Mouse (Mus musculus): ENCODE measurements at regions not wholly inside any gene's neighbourhood (a gene's known extent, or its start where the extent isn't known, plus 50 kb on each side); places are given as distances from the start of the nearest gene placed in this dataset.

DNA sequence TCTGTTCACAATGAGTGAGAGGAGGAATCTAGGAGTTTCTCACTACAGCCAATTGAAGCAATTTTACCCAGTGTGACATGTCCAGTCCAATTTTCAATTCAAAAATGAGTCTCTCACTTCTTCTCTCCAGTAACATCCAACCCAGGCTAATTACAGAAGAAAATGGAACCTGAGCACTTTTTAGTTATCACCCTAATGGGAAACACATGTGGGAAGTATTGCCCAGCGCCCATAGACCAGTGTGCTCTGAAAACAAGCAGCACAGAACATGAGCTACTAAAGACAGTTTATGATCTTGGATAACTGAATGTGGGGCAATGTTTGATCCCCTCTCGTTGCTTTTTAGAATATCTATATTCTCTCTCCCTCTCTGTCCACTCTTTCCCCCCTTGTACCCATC is 70.5 kb upstream of the Efemp1 start:
- Histone ChIP-seq H3K27ac (ENCODE audit: low read length) (no peak overlapping the region), H3K36me3 (ENCODE audit: insufficient read depth, low read length) (no peaks in the 10 kb centered on the region), H3K27me3 (ENCODE audit: insufficient read depth, low read length) (no peaks in the 10 kb centered on the region), H3K4me2 (replicated peaks; ENCODE audit: low read depth, low read length) (no peak overlapping the region), H3K4me1 (ENCODE audit: insufficient read depth, low read length) (no peaks in the 10 kb centered on the region), H3K4me3 (ENCODE audit: low read length) (no peak overlapping the region), H3K9me3 (ENCODE audit: low read length) (no peaks in the 10 kb centered on the region), H3K9ac (replicated peaks; ENCODE audit: low read length) (no peak overlapping the region)
- no peak for ATAC-seq (ENCODE audit: low FRiP score, low TSS enrichment)
- WGBS: 72% methylated on average over 2 of the region's 2 CpGs

DNA sequence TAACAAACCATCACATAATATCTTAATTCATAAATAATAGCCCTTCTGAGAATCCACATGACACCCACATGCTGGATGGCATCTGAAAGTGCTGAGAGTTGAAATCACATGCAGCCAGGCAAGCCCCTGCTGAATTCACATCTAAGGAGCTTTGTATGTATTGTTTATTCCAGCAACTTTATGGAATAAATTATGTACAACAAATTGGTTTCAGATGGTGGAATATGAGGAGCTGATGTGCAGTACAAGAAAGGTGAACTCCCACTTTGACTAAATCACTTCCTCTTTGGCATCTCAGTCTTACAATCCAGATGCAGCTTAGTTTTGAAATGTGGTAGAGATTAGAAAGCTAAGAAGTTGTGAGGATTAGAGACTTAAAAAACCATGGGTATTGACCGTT is 82.2 kb upstream of the Efemp1 start:
- H3K9me3 ChIP-seq (ENCODE audit: low read length): no peaks in the 10 kb centered on the region
- no peak for ATAC-seq (ENCODE audit: low FRiP score, low TSS enrichment)
- H3K36me3 ChIP-seq (ENCODE audit: insufficient read depth, low read length): no peaks in the 10 kb centered on the region
- H3K4me3 ChIP-seq (ENCODE audit: low read length): no peak overlapping the region
- H3K4me2 ChIP-seq (replicated peaks; ENCODE audit: low read depth, low read length): no peak overlapping the region
- 90% methylated on average over 1 of the region's 1 CpGs for WGBS
- no peaks in the 10 kb centered on the region for H3K4me1 ChIP-seq (ENCODE audit: insufficient read depth, low read length)
- no peaks in the 10 kb centered on the region for H3K27me3 ChIP-seq (ENCODE audit: insufficient read depth, low read length)
- no peak overlapping the region for H3K27ac ChIP-seq (ENCODE audit: low read length)
- no peak overlapping the region for H3K9ac ChIP-seq (replicated peaks; ENCODE audit: low read length)

DNA sequence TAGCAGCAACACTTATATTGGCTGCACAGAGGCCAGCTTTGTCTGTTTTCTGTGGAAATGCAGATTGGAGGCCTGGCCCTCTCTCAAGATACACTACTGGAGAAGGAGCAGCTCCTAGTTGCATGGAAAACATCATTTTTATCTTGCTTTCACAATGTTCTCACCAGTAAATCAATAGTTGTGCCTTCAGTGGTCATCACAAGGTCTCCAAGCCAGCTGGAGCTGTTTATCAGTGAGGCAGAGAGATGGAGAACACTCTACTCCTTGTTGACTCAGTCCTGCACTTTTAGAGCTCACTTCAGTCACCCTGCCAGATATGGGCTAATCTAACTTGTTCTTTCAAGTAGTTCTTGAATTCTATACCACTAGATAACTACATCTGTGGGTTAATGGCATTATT is 92.3 kb upstream of the Efemp1 start:
- no peaks in the 10 kb centered on the region for H3K36me3 ChIP-seq (ENCODE audit: insufficient read depth, low read length)
- H3K4me3 ChIP-seq (ENCODE audit: low read length): no peak overlapping the region
- ATAC-seq (ENCODE audit: low FRiP score, low TSS enrichment): no peak
- no peaks in the 10 kb centered on the region for H3K4me1 ChIP-seq (ENCODE audit: insufficient read depth, low read length)
- no peak overlapping the region for H3K4me2 ChIP-seq (replicated peaks; ENCODE audit: low read depth, low read length)
- H3K9ac ChIP-seq (replicated peaks; ENCODE audit: low read length): no peak overlapping the region
- H3K27ac ChIP-seq (ENCODE audit: low read length): no peak overlapping the region
- H3K9me3 ChIP-seq (ENCODE audit: low read length): no peaks in the 10 kb centered on the region
- H3K27me3 ChIP-seq (ENCODE audit: insufficient read depth, low read length): no peaks in the 10 kb centered on the region

DNA sequence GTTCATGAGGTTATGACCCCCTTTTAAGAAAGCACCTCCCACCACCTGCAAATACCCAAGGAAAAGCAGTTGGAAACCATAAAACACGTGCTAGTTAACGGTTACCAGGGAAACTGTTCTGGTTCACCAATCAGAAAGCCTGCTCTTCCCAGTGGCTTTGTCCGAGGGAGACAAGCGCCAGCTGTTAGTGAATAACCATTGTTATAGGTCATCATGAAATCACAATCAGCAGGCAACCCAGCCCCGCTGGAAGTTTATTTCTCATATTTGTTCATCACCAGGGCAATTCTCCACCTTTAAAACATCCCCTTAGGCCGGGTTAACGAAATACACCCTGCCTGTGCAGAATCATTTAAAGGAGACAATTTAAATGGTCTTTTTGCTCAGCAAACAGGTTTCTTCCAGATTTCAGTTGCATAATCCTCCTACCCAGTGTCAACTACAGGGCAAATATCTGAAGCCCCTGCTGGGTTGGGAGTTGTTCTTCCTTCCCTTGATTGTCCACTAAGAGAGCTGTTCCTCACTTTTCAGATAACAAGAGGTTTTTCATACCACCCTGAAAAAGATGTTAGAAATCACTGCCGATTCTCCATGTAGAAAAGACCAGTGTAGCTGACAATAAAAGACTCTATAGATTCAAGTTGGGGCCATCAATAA is 117.9 kb upstream of the Efemp1 start:
- no peaks in the 10 kb centered on the region for H3K27me3 ChIP-seq (ENCODE audit: insufficient read depth, low read length)
- H3K4me2 ChIP-seq (replicated peaks; ENCODE audit: low read depth, low read length): peak overlapping the region; percentile 48
- no peak overlapping the region for H3K9ac ChIP-seq (replicated peaks; ENCODE audit: low read length)
- H3K4me1 ChIP-seq (ENCODE audit: insufficient read depth, low read length): peaks cover 12% of the 10 kb centered on the region
- no peaks in the 10 kb centered on the region for H3K36me3 ChIP-seq (ENCODE audit: insufficient read depth, low read length)
- WGBS: 5% methylated on average over 8 of the region's 8 CpGs
- H3K4me3 ChIP-seq (ENCODE audit: low read length): peak overlapping the region; percentile 26
- peak overlapping the region; percentile 79 for H3K27ac ChIP-seq (ENCODE audit: low read length)
- no peaks in the 10 kb centered on the region for H3K9me3 ChIP-seq (ENCODE audit: low read length)
- ATAC-seq (ENCODE audit: low FRiP score, low TSS enrichment): peak; percentile 97

DNA sequence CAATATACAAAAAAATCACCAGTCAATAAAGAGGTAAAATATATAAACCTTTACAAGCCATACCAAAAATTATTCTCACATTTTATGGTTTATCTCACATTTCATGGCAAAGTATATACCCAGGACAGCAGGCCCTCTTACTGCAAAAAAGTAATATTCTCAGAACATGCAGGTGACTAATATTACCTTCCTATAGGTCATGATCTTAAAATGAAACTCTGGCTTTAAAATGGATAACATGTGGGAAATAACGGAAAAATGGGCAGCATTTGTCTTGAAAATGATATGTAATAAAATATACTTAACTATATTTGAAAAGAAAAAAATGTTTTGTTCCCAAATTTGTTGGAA is 118.4 kb upstream of the Efemp1 start:
- H3K36me3 ChIP-seq (ENCODE audit: insufficient read depth, low read length): no peaks in the 10 kb centered on the region
- ATAC-seq (ENCODE audit: low FRiP score, low TSS enrichment): 0 out of 2 replicates have a peak, but pooled peaks have one; percentile 47
- H3K27ac ChIP-seq (ENCODE audit: low read length): no peak overlapping the region
- 19% methylated on average over 1 of the region's 1 CpGs for WGBS
- H3K4me2 ChIP-seq (replicated peaks; ENCODE audit: low read depth, low read length): peak overlapping the region; percentile 48; the same call in 1 of the 2 replicates
- H3K27me3 ChIP-seq (ENCODE audit: insufficient read depth, low read length): no peaks in the 10 kb centered on the region
- H3K9ac ChIP-seq (replicated peaks; ENCODE audit: low read length): no peak overlapping the region
- H3K4me3 ChIP-seq (ENCODE audit: low read length): no peak overlapping the region
- no peaks in the 10 kb centered on the region for H3K9me3 ChIP-seq (ENCODE audit: low read length)
- peaks cover 12% of the 10 kb centered on the region for H3K4me1 ChIP-seq (ENCODE audit: insufficient read depth, low read length)

DNA sequence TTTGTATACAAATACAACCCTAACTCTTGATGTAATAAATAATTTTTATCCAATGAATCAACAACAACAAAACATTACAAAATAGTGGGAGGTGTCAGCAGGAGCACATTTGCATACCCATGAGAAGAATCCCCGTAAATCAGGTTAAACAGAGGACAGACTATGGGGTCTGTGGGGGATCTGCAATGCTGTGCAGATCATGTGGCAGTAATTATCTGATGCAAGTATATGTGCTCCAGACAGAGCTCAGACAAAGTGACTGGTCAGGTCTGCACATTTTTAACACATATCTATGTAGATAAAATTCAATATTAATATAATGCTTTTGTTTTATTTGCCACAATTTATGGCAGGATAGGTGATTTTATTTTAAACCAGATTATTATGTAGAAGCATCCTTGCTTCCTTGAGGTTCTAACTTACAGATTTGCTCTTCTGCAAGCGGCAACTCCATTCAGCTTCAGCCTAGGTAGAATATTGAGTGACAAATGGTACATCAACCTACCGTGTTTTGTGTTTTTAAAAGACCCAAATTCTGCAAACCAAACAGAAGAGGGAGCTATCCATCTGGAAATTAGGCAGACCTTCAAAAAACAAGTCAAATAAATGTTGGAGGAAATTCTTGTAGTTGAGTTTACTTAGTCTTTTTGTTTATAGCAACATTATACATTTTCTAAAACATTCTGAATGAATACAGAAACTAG is 119.0 kb upstream of the Efemp1 start:
- no peak for ATAC-seq (ENCODE audit: low FRiP score, low TSS enrichment)
- no peak overlapping the region for H3K4me3 ChIP-seq (ENCODE audit: low read length)
- 46% methylated on average over 3 of the region's 3 CpGs for WGBS
- H3K4me1 ChIP-seq (ENCODE audit: insufficient read depth, low read length): peaks cover 12% of the 10 kb centered on the region
- H3K36me3 ChIP-seq (ENCODE audit: insufficient read depth, low read length): no peaks in the 10 kb centered on the region
- no peak overlapping the region for H3K4me2 ChIP-seq (replicated peaks; ENCODE audit: low read depth, low read length)
- no peak overlapping the region for H3K27ac ChIP-seq (ENCODE audit: low read length)
- no peak overlapping the region for H3K9ac ChIP-seq (replicated peaks; ENCODE audit: low read length)
- no peaks in the 10 kb centered on the region for H3K9me3 ChIP-seq (ENCODE audit: low read length)
- H3K27me3 ChIP-seq (ENCODE audit: insufficient read depth, low read length): no peaks in the 10 kb centered on the region

DNA sequence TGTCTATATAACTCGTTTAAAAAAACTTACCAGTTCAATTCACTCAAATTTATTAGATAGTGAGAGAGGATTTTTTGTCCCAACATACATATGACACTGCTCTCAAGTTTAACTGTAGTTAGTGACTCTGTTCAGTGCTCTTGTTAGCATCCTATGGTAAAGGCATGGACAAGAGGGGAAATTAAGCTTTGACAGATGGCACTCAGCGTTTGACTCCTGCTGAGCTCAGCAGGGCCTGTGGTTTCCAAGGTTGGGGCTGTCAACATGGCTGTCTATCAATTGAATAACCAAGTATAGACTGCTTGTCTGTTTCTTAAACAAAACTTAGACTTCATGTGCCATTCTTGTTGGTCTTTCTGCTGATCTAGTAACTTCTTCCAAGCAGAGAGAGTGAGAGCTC is 122.9 kb upstream of the Efemp1 start:
- Histone ChIP-seq H3K27ac (ENCODE audit: low read length) (no peak overlapping the region), H3K36me3 (ENCODE audit: insufficient read depth, low read length) (no peaks in the 10 kb centered on the region), H3K9me3 (ENCODE audit: low read length) (no peaks in the 10 kb centered on the region), H3K9ac (replicated peaks; ENCODE audit: low read length) (no peak overlapping the region), H3K27me3 (ENCODE audit: insufficient read depth, low read length) (no peaks in the 10 kb centered on the region), H3K4me3 (ENCODE audit: low read length) (no peak overlapping the region), H3K4me2 (replicated peaks; ENCODE audit: low read depth, low read length) (no peak overlapping the region), H3K4me1 (ENCODE audit: insufficient read depth, low read length) (peaks cover 5% of the 10 kb centered on the region; the same call in 1 of the 2 replicates)
- 66% methylated on average over 2 of the region's 2 CpGs for WGBS
- no peak for ATAC-seq (ENCODE audit: low FRiP score, low TSS enrichment)

DNA sequence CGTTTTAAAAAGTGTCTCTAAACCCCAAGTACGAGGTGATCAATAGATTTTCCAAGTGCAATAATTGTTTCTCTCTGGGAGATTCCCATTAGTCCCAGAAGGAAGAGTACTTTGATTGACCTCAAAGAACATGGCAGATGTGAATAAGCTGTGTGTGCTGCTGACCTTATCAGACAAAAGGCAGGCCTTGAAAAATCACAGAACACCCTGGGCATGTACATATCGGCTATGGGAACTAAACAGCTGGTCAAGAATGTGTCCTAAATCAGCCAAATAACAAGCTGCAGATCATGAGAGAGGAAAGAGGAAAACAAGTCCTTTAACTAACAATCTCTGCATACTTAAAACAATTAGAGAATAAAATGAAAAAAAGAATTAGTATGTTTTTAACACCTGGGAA is 125.4 kb upstream of the Ccdc85a start:
- Histone ChIP-seq H3K27ac (ENCODE audit: low read length) (no peak overlapping the region), H3K4me3 (ENCODE audit: low read length) (no peak overlapping the region), H3K27me3 (ENCODE audit: insufficient read depth, low read length) (no peaks in the 10 kb centered on the region), H3K4me1 (ENCODE audit: insufficient read depth, low read length) (no peaks in the 10 kb centered on the region), H3K36me3 (ENCODE audit: insufficient read depth, low read length) (no peaks in the 10 kb centered on the region), H3K9me3 (ENCODE audit: low read length) (no peaks in the 10 kb centered on the region), H3K9ac (replicated peaks; ENCODE audit: low read length) (no peak overlapping the region), H3K4me2 (replicated peaks; ENCODE audit: low read depth, low read length) (no peak overlapping the region)
- no peak for ATAC-seq (ENCODE audit: low FRiP score, low TSS enrichment)
- WGBS: 86% methylated on average over 3 of the region's 3 CpGs

DNA sequence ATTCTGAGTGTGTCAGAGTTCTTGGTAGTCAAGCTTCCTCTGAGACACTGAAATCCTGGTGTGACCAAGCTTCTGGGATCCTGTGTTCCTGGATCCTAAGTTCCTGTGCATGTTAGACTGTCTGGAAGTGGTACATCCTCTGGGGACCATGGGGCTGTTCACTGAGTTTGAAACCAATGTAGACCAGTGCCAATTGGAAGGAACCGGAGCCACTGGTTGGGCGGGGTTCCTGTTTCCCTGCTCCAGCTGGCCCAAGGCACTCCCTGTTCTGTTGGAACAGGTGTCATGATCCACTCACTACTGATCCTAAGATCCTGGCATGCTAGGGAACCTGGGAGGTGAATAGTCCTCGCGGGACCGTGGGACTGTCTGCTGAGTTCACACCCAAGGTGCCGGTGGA is 124.3 kb upstream of the Ccdc85a start:
- Histone ChIP-seq H3K9me3 (ENCODE audit: low read length) (no peaks in the 10 kb centered on the region), H3K36me3 (ENCODE audit: insufficient read depth, low read length) (no peaks in the 10 kb centered on the region), H3K4me3 (ENCODE audit: low read length) (no peak overlapping the region), H3K4me1 (ENCODE audit: insufficient read depth, low read length) (no peaks in the 10 kb centered on the region), H3K9ac (replicated peaks; ENCODE audit: low read length) (no peak overlapping the region), H3K4me2 (replicated peaks; ENCODE audit: low read depth, low read length) (no peak overlapping the region), H3K27ac (ENCODE audit: low read length) (no peak overlapping the region), H3K27me3 (ENCODE audit: insufficient read depth, low read length) (no peaks in the 10 kb centered on the region)
- no peak for ATAC-seq (ENCODE audit: low FRiP score, low TSS enrichment)
- WGBS: 89% methylated on average over 6 of the region's 6 CpGs

DNA sequence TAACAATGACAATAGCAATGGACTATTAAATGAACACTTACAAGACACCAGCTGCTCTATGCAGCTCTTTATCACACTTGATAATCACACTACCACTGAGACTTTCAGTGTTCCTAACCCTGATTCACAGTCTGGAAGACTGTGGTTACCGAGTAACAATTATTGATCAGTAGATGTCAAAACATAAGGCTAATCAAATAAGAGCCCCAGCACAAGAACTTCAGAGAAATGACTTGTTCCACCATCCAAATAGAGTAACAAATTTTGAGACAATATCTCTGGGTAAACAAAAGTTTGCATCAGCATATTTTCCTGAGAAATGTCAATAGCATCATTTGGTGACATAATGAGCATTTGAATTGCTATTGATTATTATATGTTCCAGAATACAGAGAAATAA is 118.3 kb upstream of the Ccdc85a start:
- Histone ChIP-seq H3K9ac (replicated peaks; ENCODE audit: low read length) (no peak overlapping the region), H3K36me3 (ENCODE audit: insufficient read depth, low read length) (no peaks in the 10 kb centered on the region), H3K27ac (ENCODE audit: low read length) (no peak overlapping the region), H3K27me3 (ENCODE audit: insufficient read depth, low read length) (no peaks in the 10 kb centered on the region), H3K9me3 (ENCODE audit: low read length) (no peaks in the 10 kb centered on the region), H3K4me3 (ENCODE audit: low read length) (no peak overlapping the region), H3K4me1 (ENCODE audit: insufficient read depth, low read length) (peaks cover 5% of the 10 kb centered on the region; the same call in 1 of the 2 replicates), H3K4me2 (replicated peaks; ENCODE audit: low read depth, low read length) (no peak overlapping the region)
- WGBS: 89% methylated on average over 1 of the region's 1 CpGs
- ATAC-seq (ENCODE audit: low FRiP score, low TSS enrichment): no peak

Measured in kidney, embryonic 16.5 days (tissue).